Mouse (Mus musculus): ENCODE measurements around the gene Rsph10b. TPM values are rescaled to one million over a fixed set of nuclear protein-coding genes. Genes with fewer than 3 reads are reported as not detected.

Gene Rsph10b
- 2.3 and 6.7 TPM in 2 replicates for polyA plus RNA-seq (2015; fragmentation: Nextera tagmentation; extraction: Ambion mirVana)

- Histone ChIP-seq H3K4me3 (replicated peaks) (no peak within 1 kb of the TSS), H3K27me3 (no peaks in the 10 kb centered on the region), H3K27ac (replicated peaks) (no peak within 1 kb of the TSS), H3K4me2 (replicated peaks) (no peak within 1 kb of the TSS), H3K36me3 (peaks cover 40% of the 10 kb centered on the region), H3K9ac (no peak within 1 kb of the TSS), H3K4me1 (no peaks in the 10 kb centered on the region), H3K9me3 (replicated peaks) (no peaks in the 10 kb centered on the region)
- no peak for ATAC-seq (ENCODE audit: insufficient number of reproducible peaks, low FRiP score, low TSS enrichment, low read depth)
- 24% methylated on average over 8 of the region's 8 CpGs for WGBS
Measured at GRCm38 (mm10) chr5:143932831-143933230, at the start of gene Rsph10b. Gene Rsph10b (plus strand): TSS chr5:143933035.

- 96% methylated on average over 3 of the region's 3 CpGs for WGBS
- peaks cover 94% of the 10 kb centered on the region for H3K36me3 ChIP-seq
- no peak overlapping the region for H3K9ac ChIP-seq
- no peaks in the 10 kb centered on the region for H3K4me1 ChIP-seq
- ATAC-seq (ENCODE audit: insufficient number of reproducible peaks, low FRiP score, low TSS enrichment, low read depth) = no peak
- H3K4me3 ChIP-seq (replicated peaks) = no peak overlapping the region
- H3K27ac ChIP-seq (replicated peaks) = no peak overlapping the region
- no peak overlapping the region for H3K4me2 ChIP-seq (replicated peaks)
- no peaks in the 10 kb centered on the region for H3K9me3 ChIP-seq (replicated peaks)
- H3K27me3 ChIP-seq = no peaks in the 10 kb centered on the region
Measured at GRCm38 (mm10) chr5:143885274-143885673, 47.6 kb upstream of the Rsph10b start.

DNA sequence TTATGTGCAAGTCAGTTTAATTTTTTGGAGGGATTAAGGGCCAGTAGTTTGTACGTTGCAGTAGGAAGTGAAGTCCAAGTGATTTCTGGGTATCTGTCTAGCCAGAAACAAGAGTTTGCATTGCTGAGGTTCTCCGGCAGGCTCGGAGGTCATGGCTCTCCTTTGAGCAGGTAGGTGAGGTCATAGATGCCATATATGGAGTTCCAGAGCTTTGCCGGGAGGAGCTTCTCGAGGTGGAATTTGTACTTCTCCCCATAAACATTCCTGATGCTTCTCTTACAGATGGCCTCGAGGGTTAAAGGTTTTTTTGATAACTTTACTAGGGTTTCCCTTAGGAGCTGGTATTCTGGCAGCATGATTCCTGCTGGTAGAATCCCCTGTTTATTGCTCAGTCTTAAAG, 42.1 kb upstream of the Rsph10b start:
- Histone ChIP-seq H3K4me1 (no peaks in the 10 kb centered on the region), H3K27me3 (no peaks in the 10 kb centered on the region), H3K27ac (replicated peaks) (no peak overlapping the region), H3K9ac (no peak overlapping the region), H3K4me3 (replicated peaks) (no peak overlapping the region), H3K36me3 (peaks cover 63% of the 10 kb centered on the region), H3K9me3 (replicated peaks) (no peaks in the 10 kb centered on the region), H3K4me2 (replicated peaks) (no peak overlapping the region)
- no peak for ATAC-seq (ENCODE audit: insufficient number of reproducible peaks, low FRiP score, low TSS enrichment, low read depth)
- 80% methylated on average over 6 of the region's 6 CpGs for WGBS

GRCm38 (mm10) chr5:143892255-143892886, 40.5 kb upstream of the Rsph10b start:
- Histone ChIP-seq H3K36me3 (peaks cover 56% of the 10 kb centered on the region), H3K27me3 (no peaks in the 10 kb centered on the region), H3K9me3 (replicated peaks) (no peaks in the 10 kb centered on the region), H3K9ac (no peak overlapping the region), H3K4me1 (no peaks in the 10 kb centered on the region), H3K27ac (replicated peaks) (no peak overlapping the region), H3K4me3 (replicated peaks) (no peak overlapping the region), H3K4me2 (replicated peaks) (no peak overlapping the region)
- no peak for ATAC-seq (ENCODE audit: insufficient number of reproducible peaks, low FRiP score, low TSS enrichment, low read depth)
- 79% methylated on average over 9 of the region's 9 CpGs for WGBS

DNA sequence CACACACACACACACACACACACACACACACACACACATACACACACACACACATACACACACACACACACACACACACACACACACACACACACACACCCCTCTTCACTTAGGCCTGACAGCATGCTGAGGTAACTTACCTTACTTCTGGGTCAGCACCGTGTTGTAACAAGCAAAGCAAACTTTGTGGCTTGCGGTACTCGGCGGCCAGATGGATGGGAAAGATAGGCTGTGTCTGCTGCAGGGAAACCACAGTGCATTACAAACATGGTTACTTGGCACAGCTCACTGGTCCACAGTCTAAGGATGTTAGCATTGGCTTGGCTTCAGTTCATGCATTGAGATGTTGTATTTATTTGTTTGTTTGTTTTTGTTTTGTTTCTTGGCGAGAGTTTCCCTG, 39.4 kb upstream of the Rsph10b start:
- Histone ChIP-seq H3K36me3 (peaks cover 56% of the 10 kb centered on the region), H3K27me3 (no peaks in the 10 kb centered on the region), H3K4me1 (no peaks in the 10 kb centered on the region), H3K9me3 (replicated peaks) (no peaks in the 10 kb centered on the region), H3K27ac (replicated peaks) (no peak overlapping the region), H3K4me3 (replicated peaks) (no peak overlapping the region), H3K4me2 (replicated peaks) (no peak overlapping the region), H3K9ac (no peak overlapping the region)
- ATAC-seq (ENCODE audit: insufficient number of reproducible peaks, low FRiP score, low TSS enrichment, low read depth) = no peak
- WGBS = 64% methylated on average over 5 of the region's 5 CpGs

- Histone ChIP-seq H3K4me1 (no peaks in the 10 kb centered on the region), H3K4me2 (replicated peaks) (no peak within 1 kb of the TSS), H3K36me3 (peaks cover 66% of the 10 kb centered on the region), H3K27ac (replicated peaks) (no peak within 1 kb of the TSS), H3K9me3 (replicated peaks) (no peaks in the 10 kb centered on the region), H3K27me3 (no peaks in the 10 kb centered on the region), H3K4me3 (replicated peaks) (no peak within 1 kb of the TSS), H3K9ac (no peak within 1 kb of the TSS)
- WGBS = 80% methylated on average over 14 of the region's 14 CpGs
- ATAC-seq (ENCODE audit: insufficient number of reproducible peaks, low FRiP score, low TSS enrichment, low read depth) = no peak
Measured at GRCm38 (mm10) chr5:143897635-143898330, 35.1 kb upstream of the Rsph10b start, which contains the start of gene Ankrd61. Gene Ankrd61 (minus strand): TSS chr5:143897685.

DNA sequence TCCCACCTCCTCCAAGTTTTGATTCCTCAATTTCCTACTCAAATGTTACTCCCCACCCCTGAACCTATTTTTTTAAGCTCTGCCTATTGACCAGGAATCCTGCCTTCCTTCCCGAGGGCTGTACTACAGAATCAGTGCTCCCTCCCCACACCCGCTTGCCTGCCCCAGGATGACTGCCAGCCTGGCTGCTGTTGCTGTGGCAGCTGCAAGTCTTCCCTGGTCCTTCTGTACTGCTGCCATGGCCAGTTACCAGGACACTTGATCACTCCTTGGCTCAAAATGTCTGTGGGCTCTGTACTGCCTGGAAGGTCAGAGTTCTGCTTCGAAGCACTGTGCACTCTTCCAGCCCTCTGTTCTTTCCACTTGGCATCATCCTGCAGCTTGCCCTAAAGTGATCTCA, 30.7 kb upstream of the Rsph10b start:
- Histone ChIP-seq H3K9ac (no peak overlapping the region), H3K4me3 (replicated peaks) (no peak overlapping the region), H3K4me1 (no peaks in the 10 kb centered on the region), H3K36me3 (peaks cover 82% of the 10 kb centered on the region), H3K9me3 (replicated peaks) (no peaks in the 10 kb centered on the region), H3K4me2 (replicated peaks) (no peak overlapping the region), H3K27me3 (no peaks in the 10 kb centered on the region), H3K27ac (replicated peaks) (no peak overlapping the region)
- WGBS = 85% methylated on average over 3 of the region's 3 CpGs
- ATAC-seq (ENCODE audit: insufficient number of reproducible peaks, low FRiP score, low TSS enrichment, low read depth) = no peak

- no peak overlapping the region for H3K4me3 ChIP-seq (replicated peaks)
- peaks cover 65% of the 10 kb centered on the region for H3K36me3 ChIP-seq
- no peaks in the 10 kb centered on the region for H3K27me3 ChIP-seq
- no peak overlapping the region for H3K9ac ChIP-seq
- H3K4me1 ChIP-seq = peaks cover 10% of the 10 kb centered on the region
- H3K4me2 ChIP-seq (replicated peaks) = no peak overlapping the region
- no peak overlapping the region for H3K27ac ChIP-seq (replicated peaks)
- H3K9me3 ChIP-seq (replicated peaks) = no peaks in the 10 kb centered on the region
- WGBS = 88% methylated on average over 4 of the region's 4 CpGs
- ATAC-seq (ENCODE audit: insufficient number of reproducible peaks, low FRiP score, low TSS enrichment, low read depth) = no peak
Measured at GRCm38 (mm10) chr5:143903813-143904212, 29.0 kb upstream of the Rsph10b start.

GRCm38 (mm10) chr5:143906429-143906828, 26.4 kb upstream of the Rsph10b start:
- H3K36me3 ChIP-seq = peaks cover 46% of the 10 kb centered on the region
- no peaks in the 10 kb centered on the region for H3K9me3 ChIP-seq (replicated peaks)
- no peak for ATAC-seq (ENCODE audit: insufficient number of reproducible peaks, low FRiP score, low TSS enrichment, low read depth)
- 84% methylated on average over 8 of the region's 8 CpGs for WGBS
- H3K9ac ChIP-seq = no peak overlapping the region
- H3K27me3 ChIP-seq = no peaks in the 10 kb centered on the region
- H3K4me3 ChIP-seq (replicated peaks) = no peak overlapping the region
- peaks cover 21% of the 10 kb centered on the region for H3K4me1 ChIP-seq
- no peak overlapping the region for H3K27ac ChIP-seq (replicated peaks)
- no peak overlapping the region for H3K4me2 ChIP-seq (replicated peaks)

- no peaks in the 10 kb centered on the region for H3K27me3 ChIP-seq
- 4% methylated on average over 9 of the region's 9 CpGs for WGBS
- peak overlapping the region; percentile 80 for H3K27ac ChIP-seq (replicated peaks)
- peak; percentile 1; the same call in 1 of the 2 replicates for ATAC-seq (ENCODE audit: insufficient number of reproducible peaks, low FRiP score, low TSS enrichment, low read depth)
- peaks cover 21% of the 10 kb centered on the region for H3K36me3 ChIP-seq
- H3K4me3 ChIP-seq (replicated peaks) = peak overlapping the region; percentile 75
- no peaks in the 10 kb centered on the region for H3K9me3 ChIP-seq (replicated peaks)
- H3K9ac ChIP-seq = peak overlapping the region; percentile 47
- peak overlapping the region; percentile 71 for H3K4me2 ChIP-seq (replicated peaks)
- peaks cover 21% of the 10 kb centered on the region for H3K4me1 ChIP-seq
Measured at GRCm38 (mm10) chr5:143908926-143909325, 23.9 kb upstream of the Rsph10b start.

DNA sequence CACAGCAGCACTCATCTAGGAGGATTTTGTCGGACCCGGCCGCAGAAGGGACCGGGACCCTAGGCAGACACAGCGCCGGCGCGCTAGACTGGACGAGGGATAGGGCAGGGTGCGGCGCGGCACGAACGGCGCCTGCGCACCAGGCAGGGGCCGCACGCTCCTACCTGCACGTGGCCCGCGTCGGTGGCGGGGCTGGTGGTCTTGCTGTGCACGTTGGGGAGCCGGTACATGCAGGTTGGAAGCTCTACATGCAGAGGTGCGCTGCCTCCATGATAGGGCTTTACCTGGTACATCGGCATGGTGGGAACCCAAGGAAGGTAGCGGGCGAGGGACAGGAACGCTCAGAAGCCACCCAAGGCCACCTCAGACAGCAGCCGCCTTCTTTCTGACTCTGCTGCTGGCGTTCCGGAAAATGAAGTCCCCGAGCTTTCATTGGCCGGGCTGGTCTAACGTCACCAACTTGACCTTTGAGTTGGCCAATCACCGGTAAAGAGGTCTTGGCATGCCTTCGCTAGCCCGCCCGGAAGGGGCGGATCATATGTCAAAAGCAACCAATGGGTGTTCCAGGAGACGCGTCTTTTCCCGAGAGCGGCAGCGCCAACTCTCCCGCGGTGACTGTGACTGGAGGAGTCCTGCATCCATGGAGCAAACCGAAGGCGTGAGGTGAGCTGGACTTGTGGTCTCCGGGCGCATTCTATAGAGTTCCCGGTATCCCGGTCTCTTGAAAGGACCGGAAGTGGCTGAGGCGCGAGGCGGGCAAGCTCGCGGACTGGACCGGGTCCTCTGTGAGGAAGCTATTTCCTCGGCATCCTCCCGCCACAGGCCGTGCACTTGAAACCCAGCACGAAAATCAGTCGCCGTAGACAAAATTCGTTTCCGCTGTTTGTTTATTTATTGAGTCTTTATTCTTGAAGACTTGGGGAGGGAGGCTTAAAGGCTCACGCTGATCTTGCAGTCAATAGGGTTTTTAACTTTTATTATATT, 23.1 kb upstream of the Rsph10b start, which contains the start of the genes Aimp2 and Pms2:
Gene Aimp2, minus strand, starts transcription at position 431 of the 984 bp plus-strand sequence.
Gene Pms2, plus strand, starts transcription at position 548 of the 984 bp plus-strand sequence.
- Histone ChIP-seq H3K27ac (replicated peaks) (peak within 1 kb of the TSS; percentile 80), H3K9me3 (replicated peaks) (no peaks in the 10 kb centered on the region), H3K9ac (peak within 1 kb of the TSS; percentile 56), H3K4me2 (replicated peaks) (peak within 1 kb of the TSS; percentile 71), H3K36me3 (peaks cover 20% of the 10 kb centered on the region), H3K4me3 (replicated peaks) (peak within 1 kb of the TSS; percentile 75), H3K4me1 (peaks cover 21% of the 10 kb centered on the region), H3K27me3 (no peaks in the 10 kb centered on the region)
- peak; percentile 98 for ATAC-seq (ENCODE audit: insufficient number of reproducible peaks, low FRiP score, low TSS enrichment, low read depth)
- under 1% methylated on average over 70 of the region's 70 CpGs for WGBS

Measured in embryonic facial prominence, embryonic 15.5 days (tissue).